Mouse (Mus musculus) cerebellum, adult (tissue): Measurements from ENCODE around the gene Atp1b4.
"Not testable (repeated sequence)": the region's sequence is repeated elsewhere in the genome, so short reads cannot be mapped to it uniquely, and the experiment has no call there.

Experiments
- ATAC-seq: cut with Nextera tagmentation; 2 replicates; pipeline ENCODE4 v1.9.2; 2017; ENCODE audit warnings: mild to moderate bottlenecking, moderate library complexity, mixed read lengths; ENCODE audit not compliant: insufficient number of reproducible peaks, low FRiP score, low TSS enrichment

The Atp1b4 gene

DNA sequence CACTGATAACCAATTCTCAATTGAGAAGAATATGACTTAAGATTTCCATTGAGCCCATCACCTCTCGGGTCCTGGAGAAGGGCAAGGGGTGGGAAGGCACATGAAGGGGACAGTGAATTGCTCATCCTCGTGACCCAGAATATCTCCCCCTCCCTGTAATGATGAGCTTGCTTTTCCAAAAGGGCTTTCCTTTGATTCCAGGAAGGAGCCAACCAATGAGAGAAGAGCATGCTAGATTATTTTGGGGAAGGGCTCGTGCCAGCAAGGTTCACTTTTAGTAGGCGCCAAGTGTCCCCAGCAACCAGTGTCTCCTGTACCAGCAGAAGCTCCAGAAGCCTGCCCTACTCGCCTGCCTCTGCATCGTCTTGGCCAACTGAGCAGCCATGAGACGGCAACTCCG, at the start of gene Atp1b4:
TSS of gene Atp1b4 (plus strand) at position 301 of the 400 bp plus-strand sequence.
- ATAC-seq = no peak

DNA sequence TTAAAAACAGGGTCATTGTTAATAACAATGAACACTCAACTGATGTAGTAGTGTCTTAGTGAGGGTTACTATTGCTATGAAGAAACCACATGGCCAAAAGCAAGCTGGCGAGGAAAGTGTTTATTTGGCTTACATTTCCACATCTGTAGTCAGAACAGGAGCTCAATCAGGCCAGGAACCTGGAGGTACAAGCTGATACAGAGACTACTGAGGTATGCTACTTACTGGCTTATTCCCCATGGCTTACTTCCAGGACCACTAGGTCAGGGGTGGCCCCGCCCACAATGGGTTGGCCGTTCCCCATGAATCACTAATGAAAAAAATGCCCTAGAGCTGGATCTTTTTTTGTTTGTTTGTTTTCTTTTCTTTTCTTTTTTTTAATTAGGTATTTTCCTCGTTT, 7.4 kb upstream of the Atp1b4 start:
- ATAC-seq = no peak

DNA sequence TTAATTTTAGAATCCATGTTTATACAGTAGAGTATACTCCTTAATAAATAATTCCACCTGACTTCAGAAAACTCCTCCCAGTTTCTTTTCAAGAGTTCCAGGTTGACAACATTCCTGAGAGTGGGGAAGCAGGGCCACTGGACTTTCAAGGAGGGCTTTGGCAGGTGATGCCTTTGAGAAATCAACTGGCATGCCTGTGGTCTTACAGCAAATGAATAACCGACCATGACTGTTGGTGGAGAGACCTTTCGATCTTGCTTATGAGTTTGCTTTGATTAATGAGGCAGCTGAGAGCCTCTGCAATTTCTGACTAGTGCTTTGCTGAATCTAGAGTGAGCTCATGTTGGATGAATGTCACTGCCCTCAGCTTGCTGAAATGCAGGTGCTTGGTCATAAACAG, 4.9 kb upstream of the Atp1b4 start:
- no peak for ATAC-seq

DNA sequence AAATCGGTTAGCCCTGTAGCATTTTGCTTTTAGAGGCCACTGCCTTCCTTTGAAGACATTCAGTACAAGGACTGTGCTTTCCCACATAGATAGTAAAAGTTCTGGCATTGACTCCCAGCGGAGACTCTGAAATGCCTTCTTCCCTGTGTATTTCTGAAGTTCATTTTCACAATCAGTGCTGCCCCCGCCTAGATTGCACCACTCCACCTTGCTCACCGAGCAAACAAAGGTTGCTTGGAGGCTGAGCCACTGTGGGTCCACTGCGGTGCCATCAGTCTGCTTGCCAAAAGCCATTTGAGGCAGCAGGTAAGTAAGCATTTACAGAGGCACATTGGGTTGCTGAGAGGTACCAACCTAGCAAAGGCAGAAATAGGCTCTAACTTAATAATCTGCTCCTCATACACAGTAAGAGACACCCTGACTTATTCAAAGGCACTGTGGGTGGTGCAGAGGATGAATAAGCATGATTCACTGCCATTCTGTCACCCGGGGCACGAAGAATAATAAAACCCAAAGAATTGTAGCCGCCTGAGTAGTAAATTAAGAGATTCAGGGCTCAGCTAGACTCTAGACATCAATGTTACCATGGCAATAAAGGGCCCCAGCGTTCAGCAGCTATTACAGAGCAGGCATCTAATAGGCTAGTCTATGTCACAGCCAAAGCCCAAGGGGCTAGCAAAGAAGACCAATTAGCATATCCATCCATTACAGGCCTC, 2.9 kb upstream of the Atp1b4 start:
- no peak for ATAC-seq

DNA sequence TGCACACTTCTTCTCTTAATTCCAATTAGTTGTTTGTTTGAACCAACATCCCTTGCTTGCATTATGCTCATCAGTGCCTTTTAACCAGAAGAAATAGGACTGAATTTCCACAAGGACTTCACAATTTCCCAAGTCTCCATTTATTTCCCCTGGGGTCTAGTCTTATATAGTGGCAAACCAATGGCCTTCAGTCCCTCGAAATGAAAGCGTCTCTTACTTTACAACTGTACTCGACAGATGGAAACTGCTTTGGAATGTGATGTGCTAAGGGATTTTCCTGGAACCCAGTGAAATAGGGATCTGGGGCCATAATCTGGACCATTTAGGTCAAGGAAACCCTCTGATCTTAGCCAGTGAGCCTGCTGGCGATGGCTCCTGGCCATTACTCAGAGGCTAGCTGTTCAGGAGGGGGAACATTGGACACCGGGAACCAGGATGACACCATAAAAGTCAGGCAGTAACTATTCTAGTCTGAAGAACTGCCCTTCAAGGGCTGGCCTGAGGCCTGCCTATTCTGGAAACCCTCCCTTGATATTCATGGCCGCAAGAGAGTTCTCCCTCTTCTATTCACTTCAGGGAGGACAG, 2.3 kb upstream of the Atp1b4 start:
- ATAC-seq = no peak

DNA sequence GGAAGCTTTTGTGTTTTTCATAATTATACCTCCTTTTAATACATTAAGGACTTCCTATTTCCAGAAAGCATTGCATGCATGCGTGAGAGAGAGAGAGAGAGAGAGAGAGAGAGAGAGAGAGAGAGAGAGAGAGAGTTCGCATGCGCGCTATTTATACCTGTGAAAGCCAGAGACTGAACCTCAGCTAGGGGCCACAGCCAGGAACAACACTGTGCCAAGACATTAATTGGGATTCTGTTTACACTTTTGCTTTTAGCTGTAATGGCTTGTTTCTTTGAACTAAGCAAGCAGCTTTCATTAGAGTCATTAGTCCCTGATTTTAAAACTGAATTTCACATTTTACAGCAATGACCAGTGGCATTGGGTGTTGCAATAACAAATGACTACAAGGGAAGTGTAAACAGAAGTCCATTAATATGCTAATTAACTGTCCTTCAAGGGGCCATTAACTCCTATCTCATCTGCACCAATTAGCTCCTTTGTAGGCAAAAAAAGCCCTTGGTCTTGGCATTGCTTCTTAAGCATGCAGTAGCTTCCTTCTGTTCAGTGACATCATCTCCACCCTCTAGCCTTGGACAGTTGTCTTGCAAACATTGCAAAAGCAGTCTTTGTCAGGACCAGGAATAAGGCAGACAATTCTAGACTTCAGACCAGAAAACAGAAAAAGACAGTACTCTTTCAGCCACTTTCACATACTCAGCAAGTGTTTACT, 14.9 kb downstream of the Atp1b4 start:
- ATAC-seq = no peak

DNA sequence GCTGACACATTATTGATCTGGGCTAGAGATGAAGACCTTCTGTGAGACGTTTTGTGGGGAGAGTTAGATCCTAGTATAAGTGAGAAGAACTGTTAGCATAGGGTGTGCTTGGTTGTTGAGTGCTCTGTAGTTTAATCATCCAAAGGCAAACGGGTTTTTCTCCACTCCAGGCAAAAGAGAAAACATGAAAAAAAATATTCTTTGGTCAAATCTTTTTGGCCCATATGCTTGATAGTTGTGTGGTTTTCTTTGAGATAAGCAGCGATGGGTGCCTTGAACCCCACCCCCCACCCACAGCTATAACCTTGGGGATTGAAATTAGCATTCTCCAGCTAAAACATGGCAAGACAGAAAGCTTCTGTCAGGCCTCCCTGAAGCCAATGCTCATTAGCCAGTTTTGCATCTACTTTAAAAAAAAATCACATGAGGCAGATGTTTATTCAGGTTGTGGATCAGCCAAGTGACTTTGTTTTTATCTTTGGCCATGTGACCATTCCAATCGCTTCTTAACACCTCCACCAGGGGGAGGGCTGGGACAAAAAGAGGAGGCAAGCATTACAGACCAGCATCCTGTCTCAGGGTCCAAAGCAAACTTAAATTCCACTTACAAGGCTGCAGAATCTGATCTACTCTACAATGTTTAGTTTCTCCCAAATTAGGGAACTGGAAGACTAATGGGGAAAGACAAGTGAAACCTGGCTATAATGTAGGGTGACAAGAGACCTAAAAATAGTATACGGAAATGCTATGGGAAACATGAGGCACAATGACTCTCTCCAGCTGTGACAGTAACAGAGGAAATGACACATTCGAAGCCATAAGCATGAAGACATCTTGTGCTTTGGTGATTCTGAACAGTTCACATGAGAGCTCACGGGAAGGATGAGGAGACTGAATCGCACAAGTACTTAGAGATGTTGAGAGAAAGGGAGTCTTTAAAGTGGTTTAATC, 18.6 kb downstream of the Atp1b4 start:
- no peak for ATAC-seq

DNA sequence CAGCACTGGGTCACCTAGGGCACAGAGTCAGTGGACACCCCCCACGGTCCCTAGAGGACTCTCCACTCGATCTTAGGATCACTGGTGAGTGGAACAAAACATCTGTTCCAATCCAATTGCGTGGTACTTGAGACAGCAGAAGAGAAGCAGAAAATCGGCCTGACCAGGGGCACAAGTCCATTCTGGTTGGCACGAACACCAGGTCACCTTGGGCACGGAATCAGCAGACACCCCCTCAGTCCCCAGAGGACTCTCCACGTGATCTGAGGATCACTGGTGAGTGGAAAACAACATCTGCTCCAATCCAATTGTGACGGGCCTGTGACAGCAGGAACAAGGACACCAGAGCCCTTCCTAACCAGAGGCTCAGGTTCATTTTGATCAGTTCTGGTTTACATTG, 46.0 kb downstream of the Atp1b4 start:
- ATAC-seq = no peak

DNA sequence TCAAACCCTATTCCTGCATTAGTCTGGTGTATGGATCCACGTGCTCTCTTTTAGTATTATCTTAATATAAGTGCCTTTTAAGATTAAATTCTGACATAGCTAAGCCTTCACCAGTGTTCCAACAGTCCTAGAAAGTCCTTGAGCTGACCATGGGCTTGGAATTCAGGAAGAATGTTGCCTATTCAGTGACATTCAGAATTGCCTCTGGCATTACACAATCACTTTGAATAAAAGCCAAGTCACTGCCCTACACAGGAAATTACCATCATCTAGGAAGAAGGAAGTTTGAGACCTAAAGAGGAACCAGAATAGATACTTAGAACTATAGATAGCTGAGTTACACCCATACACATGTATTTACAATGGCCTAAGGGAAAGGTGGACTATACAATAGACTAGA, 48.6 kb downstream of the Atp1b4 start:
- not testable (repeated sequence) for ATAC-seq

DNA sequence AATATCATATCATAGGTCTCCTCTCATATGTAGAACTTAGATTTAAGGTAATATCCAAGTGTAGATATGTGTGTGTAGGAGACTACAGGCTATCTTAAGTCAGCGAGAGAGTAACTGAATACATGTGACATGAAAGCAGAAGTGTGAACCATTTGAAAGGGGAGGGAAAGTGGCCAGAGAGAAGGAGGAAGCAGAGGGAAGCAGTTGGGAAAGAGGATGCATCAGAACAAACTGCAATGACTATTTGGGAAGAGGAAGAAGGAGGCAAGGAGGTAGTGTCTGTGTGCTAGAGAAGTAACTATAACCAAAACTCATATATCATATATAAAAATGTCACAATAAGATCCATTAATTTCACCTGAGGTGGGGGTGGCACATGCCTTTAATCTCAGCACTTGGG, 57.2 kb downstream of the Atp1b4 start:
- ATAC-seq = not testable (repeated sequence)
